Mouse (Mus musculus) gastrocnemius, postnatal 4 days (tissue): ENCODE measurements at regions not wholly inside any gene's neighbourhood (a gene's known extent, or its start where the extent isn't known, plus 50 kb on each side); places are given as distances from the start of the nearest gene placed in this dataset.

Experiments used
- DNase-seq, 2 experiments: peaks; one replicate each; pipeline ENCODE4 v3.0.0; 2021 to 2022; ENCODE audit warnings: low spot score in 2 of 2, mixed read lengths in 2 of 2

DNA sequence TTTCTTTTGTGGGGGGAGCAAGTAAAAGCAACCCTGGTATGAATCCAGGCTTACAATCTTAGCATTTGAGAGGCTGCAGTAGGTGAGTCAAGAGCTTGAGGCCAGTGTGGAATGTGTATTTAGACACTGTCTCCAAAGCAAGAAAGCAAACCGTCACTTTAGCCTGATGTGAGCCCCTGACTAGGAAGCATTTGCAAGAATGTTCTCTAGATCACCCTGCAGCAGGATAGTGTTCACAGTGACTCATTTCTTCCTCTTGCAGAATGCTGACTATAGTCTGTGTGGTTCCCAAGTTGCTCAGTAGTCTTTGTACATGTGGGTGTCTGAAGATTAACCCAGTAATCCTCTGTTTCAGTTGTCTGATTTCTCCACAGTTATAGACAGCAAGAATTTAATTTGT lies 88.7 kb upstream of the Nectin3 start:
- no peak for DNase-seq

DNA sequence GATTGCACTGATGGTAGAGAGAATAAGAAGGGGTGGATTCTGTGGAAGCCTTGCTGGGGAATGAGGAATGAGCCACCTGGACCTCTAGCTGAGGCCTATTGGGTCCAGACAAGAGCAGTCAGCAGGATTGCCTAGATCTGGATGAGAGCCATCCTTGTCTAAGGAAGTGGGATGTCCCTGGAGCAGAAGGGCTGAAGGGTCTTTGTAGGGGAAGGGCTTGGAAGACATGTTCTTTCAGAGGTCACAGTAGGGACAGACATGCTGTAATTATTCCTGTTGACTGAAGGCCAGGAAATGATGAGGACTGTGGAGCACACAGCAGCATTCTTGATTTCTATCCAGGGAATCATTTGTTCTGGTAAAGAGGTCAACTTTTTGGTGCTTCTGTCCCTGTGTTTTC lies 86.2 kb upstream of the Nectin3 start:
- no peak for DNase-seq

DNA sequence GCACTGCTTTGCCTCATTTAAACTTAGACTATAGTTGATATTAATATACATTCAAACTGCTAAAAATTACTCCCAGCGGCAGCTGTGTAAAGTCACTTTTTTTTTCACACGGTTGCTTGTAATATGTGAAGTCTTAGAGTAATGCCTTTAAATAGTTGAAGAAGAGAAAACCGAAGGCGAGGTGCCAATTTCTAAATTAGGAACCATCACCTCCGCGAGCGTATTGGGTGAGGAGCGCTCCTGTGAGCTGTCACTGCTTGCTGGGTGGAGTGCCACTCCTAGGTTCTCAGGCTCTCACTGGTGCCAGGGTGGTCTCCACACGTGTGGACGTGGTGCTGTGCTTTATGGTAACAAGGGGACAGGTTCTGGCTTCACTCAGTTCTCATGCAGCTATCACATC lies 82.8 kb upstream of the Nectin3 start:
- no peak for DNase-seq

DNA sequence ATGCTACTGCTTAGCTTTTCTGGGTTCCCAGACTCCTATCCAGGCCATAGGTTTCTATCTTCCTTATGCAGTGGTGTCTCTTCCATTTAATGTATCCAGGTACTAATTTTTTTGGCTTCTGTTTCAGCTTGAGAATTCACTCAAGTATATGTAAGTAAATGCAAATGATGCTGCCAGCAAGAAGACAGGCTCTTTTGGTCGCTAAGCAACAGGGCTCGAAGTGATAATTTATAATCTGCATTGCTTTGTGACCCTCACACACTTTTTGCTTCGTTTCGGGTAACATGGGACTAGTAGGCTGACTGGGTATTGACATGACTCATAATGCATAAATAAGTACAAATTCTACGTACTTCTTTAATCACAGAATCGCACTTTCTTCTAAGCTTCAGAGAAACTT lies 75.9 kb upstream of the Nectin3 start:
- no peak for DNase-seq

DNA sequence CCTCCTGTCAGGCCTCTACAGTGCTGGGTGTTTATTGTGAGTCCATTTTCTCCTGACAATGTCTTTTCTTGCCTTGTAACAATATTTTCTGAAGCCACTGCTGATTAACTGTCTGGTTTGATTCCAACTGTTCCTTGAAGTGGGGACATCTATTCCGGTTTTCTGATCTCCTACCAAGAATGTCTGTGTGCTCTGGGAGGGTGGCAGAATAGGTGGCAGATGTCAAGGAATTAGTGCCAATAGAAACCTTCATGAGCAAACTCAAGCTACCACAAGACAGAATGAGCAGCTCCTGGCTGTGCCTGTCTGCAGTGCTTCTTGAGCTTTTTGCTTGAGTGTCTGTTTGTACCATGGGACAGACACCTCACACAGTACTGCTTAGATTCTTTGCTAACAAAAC lies 69.1 kb upstream of the Nectin3 start:
- no peak for DNase-seq

DNA sequence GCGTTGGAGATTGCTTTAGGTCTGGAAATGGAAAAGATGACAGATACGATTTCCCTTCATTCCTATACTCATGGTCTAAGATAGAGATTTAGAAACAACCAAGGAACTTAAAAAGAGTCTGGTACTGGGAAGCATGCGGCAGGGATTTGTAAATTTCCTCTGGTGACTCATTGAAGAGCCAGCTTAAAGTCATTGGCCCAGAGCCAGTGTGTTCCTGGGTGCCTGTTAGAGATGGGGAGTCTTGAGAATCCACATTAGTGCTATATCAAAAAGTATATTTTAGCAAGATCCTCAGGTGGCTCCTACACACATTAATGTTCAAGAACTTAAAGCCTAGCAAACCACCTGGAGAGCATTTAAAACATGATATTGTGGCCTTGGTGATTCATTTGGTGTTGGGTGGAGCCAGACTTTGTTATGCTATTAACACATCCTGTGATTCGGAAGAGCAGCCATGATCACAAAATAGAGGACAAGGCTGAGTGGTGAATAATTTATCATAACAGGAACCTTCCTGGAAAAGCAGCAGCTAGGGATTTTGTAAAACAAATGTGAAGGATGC lies 67.8 kb upstream of the Nectin3 start:
- no peak for DNase-seq

DNA sequence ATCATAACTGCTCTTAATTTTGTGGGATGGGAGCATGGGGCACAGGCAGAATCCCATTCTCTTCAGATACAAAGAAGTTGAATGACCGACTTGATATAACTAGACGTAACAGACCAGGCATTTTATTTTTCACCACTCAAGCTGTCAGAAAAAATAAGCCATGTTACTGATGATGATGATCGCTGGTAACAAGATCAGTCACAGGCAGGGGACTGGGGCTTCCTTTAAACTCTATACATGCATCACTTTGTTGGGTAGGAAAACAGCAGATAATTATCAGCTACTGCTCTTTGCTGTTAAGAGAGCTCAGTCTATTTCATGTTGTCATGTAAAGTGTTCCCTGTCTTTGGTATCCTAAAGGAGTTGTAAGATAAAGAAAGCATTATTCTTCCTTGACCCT lies 59.0 kb upstream of the Nectin3 start:
- no peak for DNase-seq

DNA sequence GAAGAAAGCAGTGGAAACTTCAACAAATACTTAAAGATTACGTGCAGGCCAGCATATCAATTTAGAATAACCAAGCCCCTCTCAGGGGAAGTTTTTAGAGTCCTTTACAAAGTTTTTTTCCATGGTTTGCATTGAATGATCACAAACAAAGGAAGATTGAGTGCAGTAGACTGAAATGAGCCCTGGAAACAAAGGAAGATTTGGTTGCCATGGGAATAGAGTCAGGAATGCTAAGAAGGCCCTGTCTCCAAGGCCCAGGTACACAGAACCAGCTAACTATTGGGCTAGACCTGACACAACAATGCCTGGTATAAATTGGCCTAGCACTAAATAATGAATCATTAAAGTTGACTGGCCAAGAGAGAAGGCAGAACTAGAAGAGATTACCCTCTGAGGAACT lies 49.9 kb upstream of the Nectin3 start:
- no peak for DNase-seq
